Mouse (Mus musculus): ENCODE measurements around the gene Rngtt. TPM values are rescaled to one million over a fixed set of nuclear protein-coding genes. Genes with fewer than 3 reads are reported as not detected.

Gene Rngtt
- polyA plus RNA-seq, 1 experiment from 2014 or later = 21.2 TPM

GRCm38 (mm10) chr4:33526675-33527074 lies 216.6 kb downstream of the Rngtt start:
- WGBS = 43% methylated on average over 9 of the region's 9 CpGs
- no peak overlapping the region for H3K4me2 ChIP-seq
- no peak overlapping the region for H3K27ac ChIP-seq
- H3K4me3 ChIP-seq = no peak overlapping the region
- no peaks in the 10 kb centered on the region for H3K9me3 ChIP-seq
- no peak overlapping the region for H3K9ac ChIP-seq
- H3K36me3 ChIP-seq = no peaks in the 10 kb centered on the region
- H3K27me3 ChIP-seq = no peaks in the 10 kb centered on the region
- no peak for ATAC-seq (ENCODE audit: insufficient number of reproducible peaks, low FRiP score, low TSS enrichment, low read depth)
- H3K4me1 ChIP-seq = peaks cover 2% of the 10 kb centered on the region; the same call in 1 of the 2 replicates

GRCm38 (mm10) chr4:33532596-33532995 lies 222.5 kb downstream of the Rngtt start:
- WGBS = 48% methylated on average over 8 of the region's 8 CpGs
- H3K27ac ChIP-seq = no peak overlapping the region
- ATAC-seq (ENCODE audit: insufficient number of reproducible peaks, low FRiP score, low TSS enrichment, low read depth) = no peak

GRCm38 (mm10) chr4:33544755-33545576 lies 234.9 kb downstream of the Rngtt start:
- Histone ChIP-seq H3K9ac (no peak overlapping the region), H3K27me3 (no peaks in the 10 kb centered on the region), H3K4me2 (no peak overlapping the region), H3K9me3 (no peaks in the 10 kb centered on the region), H3K4me3 (no peak overlapping the region), H3K27ac (no peak overlapping the region), H3K4me1 (no peaks in the 10 kb centered on the region; the same call in 1 of the 2 replicates), H3K36me3 (no peaks in the 10 kb centered on the region)
- no peak for ATAC-seq (ENCODE audit: insufficient number of reproducible peaks, low FRiP score, low TSS enrichment, low read depth)
- 62% methylated on average over 13 of the region's 13 CpGs for WGBS

More at GRCm38 (mm10) chr4:33532596-33532995, 222.5 kb downstream of the Rngtt start:
- Histone ChIP-seq H3K4me3 (no peak overlapping the region), H3K4me1 (no peaks in the 10 kb centered on the region), H3K9ac (no peak overlapping the region), H3K27me3 (no peaks in the 10 kb centered on the region), H3K36me3 (no peaks in the 10 kb centered on the region), H3K4me2 (no peak overlapping the region), H3K9me3 (no peaks in the 10 kb centered on the region)

- WGBS = 25% methylated on average over 6 of the region's 6 CpGs
- H3K4me2 ChIP-seq = no peak overlapping the region
These were observed 235.4 kb downstream of the Rngtt start for GRCm38 (mm10) chr4:33545577-33545879.

GRCm38 (mm10) chr4:33546278-33546677 lies 236.2 kb downstream of the Rngtt start:
- H3K36me3 ChIP-seq = no peaks in the 10 kb centered on the region
- 87% methylated on average over 11 of the region's 11 CpGs for WGBS
- H3K27me3 ChIP-seq = no peaks in the 10 kb centered on the region
- no peak overlapping the region for H3K4me2 ChIP-seq
- no peaks in the 10 kb centered on the region for H3K9me3 ChIP-seq
- H3K9ac ChIP-seq = no peak overlapping the region
- no peak for ATAC-seq (ENCODE audit: insufficient number of reproducible peaks, low FRiP score, low TSS enrichment, low read depth)
- no peak overlapping the region for H3K4me3 ChIP-seq
- H3K4me1 ChIP-seq = no peaks in the 10 kb centered on the region; the same call in 1 of the 2 replicates
- no peak overlapping the region for H3K27ac ChIP-seq

More at GRCm38 (mm10) chr4:33545577-33545879, 235.4 kb downstream of the Rngtt start:
- Histone ChIP-seq H3K4me3 (no peak overlapping the region), H3K27ac (no peak overlapping the region), H3K36me3 (no peaks in the 10 kb centered on the region), H3K27me3 (no peaks in the 10 kb centered on the region), H3K9ac (no peak overlapping the region), H3K4me1 (no peaks in the 10 kb centered on the region; the same call in 1 of the 2 replicates), H3K9me3 (no peaks in the 10 kb centered on the region)
- no peak for ATAC-seq (ENCODE audit: insufficient number of reproducible peaks, low FRiP score, low TSS enrichment, low read depth)

GRCm38 (mm10) chr4:33547315-33547929 lies 237.3 kb downstream of the Rngtt start:
- no peak overlapping the region for H3K4me3 ChIP-seq
- no peak overlapping the region for H3K27ac ChIP-seq
- H3K4me2 ChIP-seq = no peak overlapping the region
- H3K27me3 ChIP-seq = no peaks in the 10 kb centered on the region
- no peak for ATAC-seq (ENCODE audit: insufficient number of reproducible peaks, low FRiP score, low TSS enrichment, low read depth)
- H3K4me1 ChIP-seq = no peaks in the 10 kb centered on the region; the same call in 1 of the 2 replicates
- H3K9me3 ChIP-seq = no peaks in the 10 kb centered on the region
- 81% methylated on average over 8 of the region's 8 CpGs for WGBS
- H3K9ac ChIP-seq = no peak overlapping the region
- no peaks in the 10 kb centered on the region for H3K36me3 ChIP-seq

- no peak overlapping the region for H3K4me2 ChIP-seq
- no peak overlapping the region for H3K4me3 ChIP-seq
- no peak for ATAC-seq (ENCODE audit: insufficient number of reproducible peaks, low FRiP score, low TSS enrichment, low read depth)
- no peaks in the 10 kb centered on the region for H3K9me3 ChIP-seq
- H3K27me3 ChIP-seq = no peaks in the 10 kb centered on the region; the same call in 1 of the 2 replicates
- 58% methylated on average over 5 of the region's 5 CpGs for WGBS
- no peaks in the 10 kb centered on the region for H3K36me3 ChIP-seq
- no peak overlapping the region for H3K27ac ChIP-seq
- H3K4me1 ChIP-seq = peaks cover 6% of the 10 kb centered on the region
- no peak overlapping the region for H3K9ac ChIP-seq
These were observed 239.5 kb downstream of the Rngtt start for GRCm38 (mm10) chr4:33549606-33550005.

Small RNA genes lying within 50 kb of the gene (microRNA-seq; reads per million reads assigned to microRNA genes)
- not detected for gene Mir8118

Other genes starting within 250 kb of the Rngtt start
- 0.78 and 0.90 TPM in 2 replicates for gene Gabrr2, start 247.3 kb upstream of the Rngtt start, polyA plus RNA-seq (2015; fragmentation: Nextera tagmentation; extraction: Ambion mirVana)
- gene Gabrr1, start 177.8 kb upstream of the Rngtt start, polyA plus RNA-seq (2015; fragmentation: Nextera tagmentation; extraction: Ambion mirVana) = 0.06 TPM in 1 of 2 replicates, not detected in the other
- gene Pm20d2, start 120.6 kb upstream of the Rngtt start, polyA plus RNA-seq (2015; fragmentation: Nextera tagmentation; extraction: Ambion mirVana) = 1.5 and 1.7 TPM in 2 replicates
- gene Srsf12, start 101.3 kb upstream of the Rngtt start, polyA plus RNA-seq (2015; fragmentation: Nextera tagmentation; extraction: Ambion mirVana) = 13.8 and 15.4 TPM in 2 replicates
- 83.8 and 98.1 TPM in 2 replicates for gene Pnrc1, start 20.1 kb upstream of the Rngtt start, polyA plus RNA-seq (2015; fragmentation: Nextera tagmentation; extraction: Ambion mirVana)